Mouse (Mus musculus): ENCODE data around the gene Trip13. TPM values are rescaled to one million over a fixed set of nuclear protein-coding genes. Genes with fewer than 3 reads are reported as not detected.

Trip13 gene
- total RNA-seq, 1 experiment = 43.0 TPM

GRCm38 (mm10) chr13:73963551-73963950 lies 26.0 kb upstream of the Trip13 start, which contains the start of gene Zdhhc11:
Zdhhc11 (plus strand) TSS chr13:73963851.
- Histone ChIP-seq H3K4me1 (ENCODE audit: control insufficient read depth in 2 of 2, insufficient read depth in 2 of 2, low read length in 2 of 2, poor library complexity in 1 of 2) (no peaks in the 10 kb centered on the region), H3K36me3 (ENCODE audit: control insufficient read depth, insufficient read depth, low read length, poor library complexity, severe bottlenecking) (peaks cover 5% of the 10 kb centered on the region; the same call in 1 of the 2 replicates), H3K27ac (ENCODE audit: insufficient read depth, low read depth, low read length, poor library complexity, severe bottlenecking) (no peak within 1 kb of the TSS), H3K9ac (ENCODE audit: insufficient read depth, low read depth, low read length, poor library complexity, severe bottlenecking) (no peak within 1 kb of the TSS), H3K4me3 (ENCODE audit: insufficient read depth in 1 of 2, low read depth in 1 of 2, low read length in 2 of 2, poor library complexity in 1 of 2, severe bottlenecking in 1 of 2) (no peak within 1 kb of the TSS), H3K9me3 (ENCODE audit: control insufficient read depth, insufficient read depth, low read depth, low read length) (no peaks in the 10 kb centered on the region)
- no peak for DNase-seq (ENCODE audit: low read depth, low spot score)
- TF ChIP-seq CHD2 (IDR thresholded peaks at IDR 0.05; ENCODE audit: low read depth, low read length) (no peak), ZC3H11A (IDR thresholded peaks at IDR 0.05; ENCODE audit: borderline replicate concordance, low read depth, low read length) (no peak), HCFC1 (IDR thresholded peaks at IDR 0.05; ENCODE audit: borderline replicate concordance, insufficient read depth, low read length) (no peak), MAFK (IDR thresholded peaks at IDR 0.05; ENCODE audit: insufficient read depth, low read depth, low read length) (no peak), ZNF384 (IDR thresholded peaks at IDR 0.05; ENCODE audit: low read depth, low read length) (no peak)
- in situ Hi-C loops (cut with MboI; ENCODE audit: low sequenced_read_pairs in 2 of 2, unreplicated experiment in 2 of 2) = no loop called here

GRCm38 (mm10) chr13:73961177-73961576 lies 23.6 kb upstream of the Trip13 start:
- Histone ChIP-seq H3K9me3 (ENCODE audit: control insufficient read depth, insufficient read depth, low read depth, low read length) (no peaks in the 10 kb centered on the region), H3K36me3 (ENCODE audit: control insufficient read depth, insufficient read depth, low read length, poor library complexity, severe bottlenecking) (peaks cover 5% of the 10 kb centered on the region; the same call in 1 of the 2 replicates)
- in situ Hi-C loops (cut with MboI; ENCODE audit: low sequenced_read_pairs in 2 of 2, unreplicated experiment in 2 of 2) = no loop called here

GRCm38 (mm10) chr13:73960117-73960652 lies 22.6 kb upstream of the Trip13 start:
- H3K27ac ChIP-seq (ENCODE audit: insufficient read depth, low read depth, low read length, poor library complexity, severe bottlenecking) = no peak overlapping the region
- H3K9ac ChIP-seq (ENCODE audit: insufficient read depth, low read depth, low read length, poor library complexity, severe bottlenecking) = no peak overlapping the region
- H3K36me3 ChIP-seq (ENCODE audit: control insufficient read depth, insufficient read depth, low read length, poor library complexity, severe bottlenecking) = peaks cover 9% of the 10 kb centered on the region; the same call in 1 of the 2 replicates
- in situ Hi-C loops (cut with MboI; ENCODE audit: low sequenced_read_pairs in 2 of 2, unreplicated experiment in 2 of 2) = no loop called here
- DNase-seq (ENCODE audit: low read depth, low spot score) = no peak
- no peak for TF ChIP-seq ZNF384 (IDR thresholded peaks at IDR 0.05; ENCODE audit: low read depth, low read length)
- no peak for TF ChIP-seq CHD2 (IDR thresholded peaks at IDR 0.05; ENCODE audit: low read depth, low read length)
- no peak for TF ChIP-seq ZC3H11A (IDR thresholded peaks at IDR 0.05; ENCODE audit: borderline replicate concordance, low read depth, low read length)
- no peak for TF ChIP-seq MAFK (IDR thresholded peaks at IDR 0.05; ENCODE audit: insufficient read depth, low read depth, low read length)
- no peak for TF ChIP-seq HCFC1 (IDR thresholded peaks at IDR 0.05; ENCODE audit: borderline replicate concordance, insufficient read depth, low read length)
- no peaks in the 10 kb centered on the region for H3K9me3 ChIP-seq (ENCODE audit: control insufficient read depth, insufficient read depth, low read depth, low read length)
- H3K4me1 ChIP-seq (ENCODE audit: control insufficient read depth in 2 of 2, insufficient read depth in 2 of 2, low read length in 2 of 2, poor library complexity in 1 of 2) = no peaks in the 10 kb centered on the region
- no peak overlapping the region for H3K4me3 ChIP-seq (ENCODE audit: insufficient read depth in 1 of 2, low read depth in 1 of 2, low read length in 2 of 2, poor library complexity in 1 of 2, severe bottlenecking in 1 of 2)

More at GRCm38 (mm10) chr13:73961177-73961576, 23.6 kb upstream of the Trip13 start:
- Histone ChIP-seq H3K4me1 (ENCODE audit: control insufficient read depth in 2 of 2, insufficient read depth in 2 of 2, low read length in 2 of 2, poor library complexity in 1 of 2) (no peaks in the 10 kb centered on the region), H3K4me3 (ENCODE audit: insufficient read depth in 1 of 2, low read depth in 1 of 2, low read length in 2 of 2, poor library complexity in 1 of 2, severe bottlenecking in 1 of 2) (no peak overlapping the region), H3K27ac (ENCODE audit: insufficient read depth, low read depth, low read length, poor library complexity, severe bottlenecking) (no peak overlapping the region), H3K9ac (ENCODE audit: insufficient read depth, low read depth, low read length, poor library complexity, severe bottlenecking) (no peak overlapping the region)
- DNase-seq (ENCODE audit: low read depth, low spot score) = no peak
- TF ChIP-seq ZNF384 (IDR thresholded peaks at IDR 0.05; ENCODE audit: low read depth, low read length) = no peak
- TF ChIP-seq MAFK (IDR thresholded peaks at IDR 0.05; ENCODE audit: insufficient read depth, low read depth, low read length) = no peak
- no peak for TF ChIP-seq CHD2 (IDR thresholded peaks at IDR 0.05; ENCODE audit: low read depth, low read length)
- no peak for TF ChIP-seq HCFC1 (IDR thresholded peaks at IDR 0.05; ENCODE audit: borderline replicate concordance, insufficient read depth, low read length)
- no peak for TF ChIP-seq ZC3H11A (IDR thresholded peaks at IDR 0.05; ENCODE audit: borderline replicate concordance, low read depth, low read length)

GRCm38 (mm10) chr13:73955531-73955930 lies 17.9 kb upstream of the Trip13 start:
- no peaks in the 10 kb centered on the region for H3K9me3 ChIP-seq (ENCODE audit: control insufficient read depth, insufficient read depth, low read depth, low read length)
- in situ Hi-C loops (cut with MboI; ENCODE audit: low sequenced_read_pairs in 2 of 2, unreplicated experiment in 2 of 2) = no loop called here
- DNase-seq (ENCODE audit: low read depth, low spot score) = no peak
- H3K9ac ChIP-seq (ENCODE audit: insufficient read depth, low read depth, low read length, poor library complexity, severe bottlenecking) = no peak overlapping the region
- H3K27ac ChIP-seq (ENCODE audit: insufficient read depth, low read depth, low read length, poor library complexity, severe bottlenecking) = no peak overlapping the region
- H3K36me3 ChIP-seq (ENCODE audit: control insufficient read depth, insufficient read depth, low read length, poor library complexity, severe bottlenecking) = peaks cover 12% of the 10 kb centered on the region; the same call in 1 of the 2 replicates
- TF ChIP-seq MAFK (IDR thresholded peaks at IDR 0.05; ENCODE audit: insufficient read depth, low read depth, low read length) (no peak), CHD2 (IDR thresholded peaks at IDR 0.05; ENCODE audit: low read depth, low read length) (no peak), ZNF384 (IDR thresholded peaks at IDR 0.05; ENCODE audit: low read depth, low read length) (no peak), HCFC1 (IDR thresholded peaks at IDR 0.05; ENCODE audit: borderline replicate concordance, insufficient read depth, low read length) (no peak)
- no peaks in the 10 kb centered on the region for H3K4me1 ChIP-seq (ENCODE audit: control insufficient read depth in 2 of 2, insufficient read depth in 2 of 2, low read length in 2 of 2, poor library complexity in 1 of 2)
- no peak overlapping the region for H3K4me3 ChIP-seq (ENCODE audit: insufficient read depth in 1 of 2, low read depth in 1 of 2, low read length in 2 of 2, poor library complexity in 1 of 2, severe bottlenecking in 1 of 2)

All from ES-E14 (cell line).